Mouse (Mus musculus): ENCODE measurements at regions not wholly inside any gene's neighbourhood (a gene's known extent, or its start where the extent isn't known, plus 50 kb on each side); places are given as distances from the start of the nearest gene placed in this dataset.

DNA sequence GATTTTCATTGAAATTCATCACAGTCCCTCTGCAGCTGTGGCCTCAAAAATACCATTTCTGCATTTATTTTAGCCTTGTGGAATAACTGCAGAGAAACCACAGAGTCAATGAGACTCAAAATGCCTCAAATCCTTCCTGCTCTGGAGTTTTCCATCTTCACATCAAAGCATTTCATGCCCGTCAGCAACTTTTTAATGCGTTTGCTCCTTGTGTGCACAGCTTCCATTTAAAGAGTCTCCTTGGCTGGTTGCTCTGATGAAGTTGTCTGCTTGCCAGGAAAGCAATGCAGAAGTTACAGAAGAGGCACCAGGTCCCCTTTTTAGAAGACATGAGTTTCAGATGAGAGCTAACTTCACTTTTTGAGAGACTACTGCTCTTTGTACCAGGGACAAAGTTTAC is 142.7 kb downstream of the Ahr start:
- Histone ChIP-seq H3K4me2 (replicated peaks) (no peak overlapping the region), H3K4me3 (replicated peaks; ENCODE audit: low read length) (no peak overlapping the region), H3K9me3 (ENCODE audit: control insufficient read depth, low read length) (no peaks in the 10 kb centered on the region), H3K36me3 (replicated peaks; ENCODE audit: control insufficient read depth, insufficient read depth) (no peaks in the 10 kb centered on the region), H3K27ac (no peak overlapping the region), H3K27me3 (ENCODE audit: control insufficient read depth, insufficient read depth, low read length) (no peaks in the 10 kb centered on the region), H3K4me1 (replicated peaks; ENCODE audit: control insufficient read depth, insufficient read depth, low read length) (no peaks in the 10 kb centered on the region), H3K9ac (no peak overlapping the region)
- DNase-seq (ENCODE audit: low spot score) (no peak), ATAC-seq (ENCODE audit: low FRiP score) (no peak)
- 55% methylated on average over 2 of the region's 2 CpGs for WGBS

- Histone ChIP-seq H3K4me2 (replicated peaks) (no peak overlapping the region), H3K9ac (no peak overlapping the region), H3K9me3 (ENCODE audit: control insufficient read depth, low read length) (no peaks in the 10 kb centered on the region), H3K4me1 (replicated peaks; ENCODE audit: control insufficient read depth, insufficient read depth, low read length) (no peaks in the 10 kb centered on the region), H3K27ac (no peak overlapping the region), H3K4me3 (replicated peaks; ENCODE audit: low read length) (no peak overlapping the region), H3K27me3 (ENCODE audit: control insufficient read depth, insufficient read depth, low read length) (no peaks in the 10 kb centered on the region), H3K36me3 (replicated peaks; ENCODE audit: control insufficient read depth, insufficient read depth) (no peaks in the 10 kb centered on the region)
- no peak for DNase-seq (ENCODE audit: low spot score)
- ATAC-seq (ENCODE audit: low FRiP score) = no peak
- WGBS = 95% methylated on average over 1 of the region's 1 CpGs
Measured at GRCm38 (mm10) chr12:35390266-35390665, 144.6 kb downstream of the Ahr start.

- no peak for DNase-seq (ENCODE audit: low spot score)
- H3K4me3 ChIP-seq (replicated peaks; ENCODE audit: low read length) = no peak overlapping the region
Measured at GRCm38 (mm10) chr12:35389839-35390238, 145.0 kb downstream of the Ahr start.

DNA sequence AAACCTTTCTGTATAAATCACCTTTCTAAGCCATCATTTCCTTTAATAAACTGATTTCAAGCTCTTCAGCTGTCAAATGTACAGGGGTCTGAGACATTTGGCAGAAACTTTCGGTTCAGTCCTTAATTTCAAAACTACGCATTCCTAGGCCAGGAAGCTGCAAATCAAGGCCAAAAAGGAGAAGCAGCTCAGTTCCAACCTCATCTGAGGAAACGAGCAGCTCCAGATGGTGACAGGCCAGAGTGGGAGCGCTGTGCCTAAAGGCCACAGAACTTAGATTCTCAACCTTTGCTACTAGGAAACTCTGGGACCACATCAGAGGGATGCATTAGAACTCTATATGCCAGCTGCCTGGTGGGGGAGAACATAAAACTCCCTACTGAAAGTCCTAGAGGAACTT is 150.6 kb downstream of the Ahr start:
- ATAC-seq (ENCODE audit: low FRiP score) = no peak
- WGBS = 90% methylated on average over 4 of the region's 4 CpGs
- Histone ChIP-seq H3K27ac (no peak overlapping the region), H3K9ac (no peak overlapping the region), H3K4me1 (replicated peaks; ENCODE audit: control insufficient read depth, insufficient read depth, low read length) (no peaks in the 10 kb centered on the region), H3K36me3 (replicated peaks; ENCODE audit: control insufficient read depth, insufficient read depth) (no peaks in the 10 kb centered on the region), H3K4me3 (replicated peaks; ENCODE audit: low read length) (no peak overlapping the region), H3K9me3 (ENCODE audit: control insufficient read depth, low read length) (no peaks in the 10 kb centered on the region), H3K4me2 (replicated peaks) (no peak overlapping the region), H3K27me3 (ENCODE audit: control insufficient read depth, insufficient read depth, low read length) (no peaks in the 10 kb centered on the region)
- DNase-seq (ENCODE audit: low spot score) = no peak

More at GRCm38 (mm10) chr12:35389839-35390238, 145.0 kb downstream of the Ahr start:
- Histone ChIP-seq H3K36me3 (replicated peaks; ENCODE audit: control insufficient read depth, insufficient read depth) (no peaks in the 10 kb centered on the region), H3K27me3 (ENCODE audit: control insufficient read depth, insufficient read depth, low read length) (no peaks in the 10 kb centered on the region), H3K4me1 (replicated peaks; ENCODE audit: control insufficient read depth, insufficient read depth, low read length) (no peaks in the 10 kb centered on the region), H3K4me2 (replicated peaks) (no peak overlapping the region), H3K9ac (no peak overlapping the region), H3K27ac (no peak overlapping the region), H3K9me3 (ENCODE audit: control insufficient read depth, low read length) (no peaks in the 10 kb centered on the region)
- no peak for ATAC-seq (ENCODE audit: low FRiP score)

DNA sequence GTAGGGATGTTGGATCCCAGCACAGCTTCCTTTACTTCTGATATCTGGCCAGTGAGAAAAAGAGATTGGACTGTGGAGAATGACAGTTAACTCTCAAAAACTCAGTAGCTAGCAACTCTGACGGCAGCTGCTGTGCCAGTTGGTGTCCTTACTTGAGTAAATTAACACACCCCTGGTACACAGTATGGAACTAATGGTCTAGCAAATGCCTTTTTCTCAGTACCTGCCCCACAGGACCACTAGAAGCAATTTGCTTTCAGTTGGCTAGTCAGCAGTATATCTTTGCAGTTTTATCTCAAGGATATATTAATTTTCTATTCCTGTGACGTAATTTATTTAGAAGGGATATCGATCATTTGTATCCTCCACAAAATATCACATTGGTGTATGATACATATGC is 157.6 kb downstream of the Ahr start:
- DNase-seq (ENCODE audit: low spot score) = no peak

DNA sequence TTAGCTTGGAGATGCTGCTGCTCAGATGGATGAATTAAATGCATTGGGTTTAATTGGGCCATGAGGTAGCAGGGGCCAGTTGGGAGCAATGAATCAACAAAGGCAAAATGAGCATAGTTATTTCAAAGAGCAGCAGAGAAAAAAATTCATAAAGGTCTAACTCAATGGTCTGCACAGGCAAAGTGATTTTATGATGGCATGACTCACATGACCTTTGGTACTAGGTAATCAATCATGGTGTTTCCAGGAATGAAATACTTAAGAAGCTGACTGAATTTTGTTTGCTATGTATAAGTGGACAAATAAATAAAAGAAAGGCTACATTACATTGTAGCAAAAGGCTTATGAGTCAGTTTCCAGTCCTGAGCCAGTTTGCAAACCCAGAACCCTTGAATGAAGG is 158.5 kb downstream of the Ahr start:
- Histone ChIP-seq H3K4me3 (replicated peaks; ENCODE audit: low read length) (no peak overlapping the region), H3K36me3 (replicated peaks; ENCODE audit: control insufficient read depth, insufficient read depth) (no peaks in the 10 kb centered on the region), H3K4me2 (replicated peaks) (no peak overlapping the region), H3K27me3 (ENCODE audit: control insufficient read depth, insufficient read depth, low read length) (no peaks in the 10 kb centered on the region), H3K9ac (no peak overlapping the region), H3K4me1 (replicated peaks; ENCODE audit: control insufficient read depth, insufficient read depth, low read length) (no peaks in the 10 kb centered on the region), H3K9me3 (ENCODE audit: control insufficient read depth, low read length) (no peaks in the 10 kb centered on the region), H3K27ac (no peak overlapping the region)
- no peak for DNase-seq (ENCODE audit: low spot score)
- no peak for ATAC-seq (ENCODE audit: low FRiP score)

More for the DNA sequence above, 157.6 kb downstream of the Ahr start:
- Histone ChIP-seq H3K4me3 (replicated peaks; ENCODE audit: low read length) (no peak overlapping the region), H3K4me2 (replicated peaks) (no peak overlapping the region), H3K27me3 (ENCODE audit: control insufficient read depth, insufficient read depth, low read length) (no peaks in the 10 kb centered on the region), H3K4me1 (replicated peaks; ENCODE audit: control insufficient read depth, insufficient read depth, low read length) (no peaks in the 10 kb centered on the region), H3K9me3 (ENCODE audit: control insufficient read depth, low read length) (no peaks in the 10 kb centered on the region), H3K27ac (no peak overlapping the region), H3K36me3 (replicated peaks; ENCODE audit: control insufficient read depth, insufficient read depth) (no peaks in the 10 kb centered on the region), H3K9ac (no peak overlapping the region)
- ATAC-seq (ENCODE audit: low FRiP score) = 0 out of 2 replicates have a peak, but pooled peaks have one; percentile 46
- 76% methylated on average over 3 of the region's 3 CpGs for WGBS

DNA sequence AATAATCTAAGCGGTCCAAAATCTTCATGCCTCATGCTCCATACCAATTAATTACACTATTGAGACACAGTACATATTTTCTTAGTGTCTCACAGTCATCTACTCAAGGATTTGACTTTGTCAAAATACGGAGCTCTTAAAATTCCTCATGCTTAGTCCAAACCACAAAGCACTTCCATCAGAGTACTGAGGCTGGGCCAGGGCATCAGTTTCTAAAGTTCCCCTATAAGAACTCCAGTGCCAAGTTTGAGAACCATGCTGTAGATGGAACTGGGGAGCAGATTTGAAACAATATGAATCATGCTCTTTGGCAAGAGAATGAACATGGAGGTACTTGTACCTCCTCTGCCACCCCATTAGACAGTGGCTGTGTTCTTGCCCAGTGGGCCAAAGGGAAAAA is 176.9 kb downstream of the Ahr start:
- DNase-seq (ENCODE audit: low spot score) (no peak), ATAC-seq (ENCODE audit: low FRiP score) (no peak)
- H3K9me3 ChIP-seq (ENCODE audit: control insufficient read depth, low read length) = no peaks in the 10 kb centered on the region
- H3K27ac ChIP-seq = no peak overlapping the region
- no peak overlapping the region for H3K4me2 ChIP-seq (replicated peaks)
- H3K4me1 ChIP-seq (replicated peaks; ENCODE audit: control insufficient read depth, insufficient read depth, low read length) = no peaks in the 10 kb centered on the region
- no peaks in the 10 kb centered on the region for H3K27me3 ChIP-seq (ENCODE audit: control insufficient read depth, insufficient read depth, low read length)
- 95% methylated on average over 2 of the region's 2 CpGs for WGBS
- no peak overlapping the region for H3K9ac ChIP-seq
- no peak overlapping the region for H3K4me3 ChIP-seq (replicated peaks; ENCODE audit: low read length)
- no peaks in the 10 kb centered on the region for H3K36me3 ChIP-seq (replicated peaks; ENCODE audit: control insufficient read depth, insufficient read depth)

GRCm38 (mm10) chr12:35338191-35338954 is 196.5 kb downstream of the Ahr start:
- Histone ChIP-seq H3K9me3 (ENCODE audit: control insufficient read depth, low read length) (no peaks in the 10 kb centered on the region), H3K9ac (no peak overlapping the region), H3K36me3 (replicated peaks; ENCODE audit: control insufficient read depth, insufficient read depth) (no peaks in the 10 kb centered on the region), H3K27me3 (ENCODE audit: control insufficient read depth, insufficient read depth, low read length) (no peaks in the 10 kb centered on the region), H3K27ac (no peak overlapping the region), H3K4me1 (replicated peaks; ENCODE audit: control insufficient read depth, insufficient read depth, low read length) (no peaks in the 10 kb centered on the region), H3K4me3 (replicated peaks; ENCODE audit: low read length) (no peak overlapping the region), H3K4me2 (replicated peaks) (no peak overlapping the region)
- 92% methylated on average over 4 of the region's 4 CpGs for WGBS
- no peak for DNase-seq (ENCODE audit: low spot score)
- ATAC-seq (ENCODE audit: low FRiP score) = no peak

DNA sequence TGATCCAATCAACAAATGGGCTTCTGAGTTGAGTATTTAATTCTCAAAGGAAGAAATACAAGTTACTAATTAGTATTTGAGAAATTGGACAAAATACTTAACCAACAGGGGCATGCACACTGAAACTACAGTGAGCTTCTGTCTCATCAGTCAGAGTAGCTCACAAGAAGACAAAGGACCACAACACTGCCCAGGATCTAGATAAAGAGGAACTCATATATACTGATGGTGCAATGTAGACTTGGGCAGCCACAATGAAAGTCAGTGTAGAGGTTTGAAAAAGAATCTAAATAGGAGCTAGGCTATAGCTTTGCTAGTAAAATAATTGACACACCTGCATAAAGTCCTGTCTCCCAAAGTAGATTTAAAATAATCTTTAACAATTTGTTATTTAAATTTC is 198.5 kb downstream of the Ahr start:
- Histone ChIP-seq H3K36me3 (replicated peaks; ENCODE audit: control insufficient read depth, insufficient read depth) (no peaks in the 10 kb centered on the region), H3K9me3 (ENCODE audit: control insufficient read depth, low read length) (no peaks in the 10 kb centered on the region), H3K4me1 (replicated peaks; ENCODE audit: control insufficient read depth, insufficient read depth, low read length) (no peaks in the 10 kb centered on the region), H3K4me3 (replicated peaks; ENCODE audit: low read length) (no peak overlapping the region), H3K4me2 (replicated peaks) (no peak overlapping the region), H3K27ac (no peak overlapping the region), H3K27me3 (ENCODE audit: control insufficient read depth, insufficient read depth, low read length) (no peaks in the 10 kb centered on the region), H3K9ac (no peak overlapping the region)
- ATAC-seq (ENCODE audit: low FRiP score) = no peak
- no peak for DNase-seq (ENCODE audit: low spot score)
